Mouse (Mus musculus) R1 (cell line): ENCODE data around the gene Rbm20.
A peak's percentile ranks its signal among the peaks of the same experiment; 100 is the strongest.
"Not testable (repeated sequence)": the region's sequence is repeated elsewhere in the genome, so short reads cannot be mapped to it uniquely, and the experiment has no call there.

Source experiments
- DNase-seq: peaks from one replicate; pipeline ENCODE4 v3.0.0-alpha.2; 2018; ENCODE audit warnings: low read depth, low spot score

Rbm20 gene

DNA sequence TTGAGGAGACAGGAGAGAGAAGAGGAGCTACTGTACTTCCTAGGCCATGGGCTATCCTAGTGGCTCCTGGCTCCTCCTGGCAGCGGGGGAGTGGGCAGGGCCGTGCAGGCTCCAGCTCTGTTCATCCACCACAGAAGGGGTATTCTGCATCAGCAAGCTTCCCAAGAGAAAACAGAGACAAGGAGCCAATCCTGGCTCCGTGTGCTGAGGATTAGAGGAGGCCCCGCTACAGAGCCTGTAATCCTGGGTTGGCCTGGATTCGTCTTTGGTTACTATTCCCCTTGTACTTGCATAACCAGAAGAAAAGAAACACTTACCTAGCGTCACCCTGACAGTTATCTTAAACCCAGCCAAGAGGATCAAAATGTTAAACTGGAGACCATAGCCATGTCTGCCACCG, 112.5 kb downstream of the Rbm20 start:
- no peak for DNase-seq

DNA sequence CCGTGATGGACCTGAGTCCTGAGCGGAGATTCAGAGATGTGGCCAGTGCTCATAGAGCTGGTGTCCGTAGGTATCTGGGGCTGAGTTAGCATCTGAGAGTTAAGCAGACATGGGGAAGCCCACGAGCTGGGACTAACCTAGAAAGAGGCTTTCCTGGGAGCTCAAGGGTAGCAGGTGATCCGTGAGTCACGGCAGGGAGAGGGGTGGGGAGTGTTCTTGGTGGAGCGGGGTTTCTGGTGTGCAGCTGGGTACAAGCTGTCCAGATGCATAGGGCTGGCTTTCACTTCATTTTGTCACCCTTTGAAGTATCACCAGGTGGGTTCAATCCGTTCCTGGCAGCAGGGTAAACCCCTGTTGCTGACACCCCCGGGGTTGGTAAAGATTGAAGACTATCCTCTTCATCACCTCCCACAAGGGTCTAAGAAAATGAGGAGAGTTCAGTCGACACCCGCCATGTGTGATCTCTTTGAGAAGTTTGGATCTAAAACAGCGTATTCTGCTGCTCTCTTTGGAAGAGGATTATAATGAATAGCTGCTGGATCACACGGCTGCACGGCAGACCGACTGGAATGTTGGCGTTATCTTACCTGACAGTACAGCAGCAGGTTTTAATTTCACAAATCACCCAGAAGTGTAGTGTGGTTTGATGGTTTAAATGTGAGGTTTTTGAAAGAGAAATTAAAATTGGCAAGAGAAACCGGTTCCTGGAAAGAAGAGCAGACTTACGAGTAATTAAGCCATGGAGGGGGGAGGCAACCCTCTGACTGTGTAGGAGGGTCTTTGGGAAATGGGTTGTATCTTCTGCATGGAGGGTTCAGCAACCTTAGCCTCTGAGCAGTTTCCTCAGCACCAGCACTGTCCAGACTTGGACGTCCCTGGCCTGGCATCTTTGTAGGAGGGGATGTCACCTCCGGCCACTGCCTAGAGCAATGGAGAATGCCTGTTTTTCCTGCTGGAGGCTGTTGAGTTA, 114.9 kb downstream of the Rbm20 start:
- DNase-seq, result no peak

DNA sequence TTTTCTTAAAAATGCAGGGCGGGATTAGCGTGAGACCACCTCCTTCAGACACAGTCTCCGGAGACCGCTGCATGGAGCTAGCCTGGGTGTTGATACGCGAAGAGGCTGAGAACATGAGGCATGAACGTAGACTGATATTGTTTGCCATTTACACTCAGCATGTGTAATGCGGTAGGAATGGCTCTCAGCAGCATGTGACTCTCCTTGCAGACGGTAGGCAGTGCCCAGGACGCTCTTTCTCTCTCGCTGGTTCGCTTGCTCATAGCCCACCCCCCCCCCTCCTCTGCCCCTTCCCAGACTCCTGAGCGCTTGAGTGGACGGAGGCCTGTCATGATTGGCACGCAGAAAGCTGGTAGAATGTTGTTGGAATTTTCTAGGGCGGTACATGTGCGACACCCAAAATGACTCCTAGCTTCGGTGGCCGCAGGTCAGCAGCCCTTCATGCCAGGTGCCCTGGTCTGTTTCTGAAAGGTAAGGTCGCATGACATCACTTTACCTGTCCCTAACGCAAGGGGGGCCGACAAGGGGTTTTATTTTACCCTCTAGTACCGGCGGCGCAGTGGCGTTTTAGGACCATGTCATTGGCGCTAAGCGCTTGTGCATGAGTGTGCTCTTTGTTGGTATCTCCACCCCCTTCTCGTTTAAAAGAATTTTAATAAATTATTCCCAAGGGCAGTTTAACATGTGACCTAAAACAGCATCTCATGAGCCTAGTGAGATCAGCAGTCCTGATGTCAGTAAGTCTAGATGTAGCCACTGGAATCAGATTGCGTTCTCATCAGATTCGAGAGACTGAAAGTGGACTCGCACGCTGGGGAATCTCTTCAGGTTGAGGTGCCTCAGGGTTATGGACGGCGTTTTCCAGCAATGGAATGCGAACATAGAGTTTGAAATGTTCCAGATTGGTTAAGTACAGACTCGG, 116.1 kb downstream of the Rbm20 start:
- peak; percentile 43 for DNase-seq

DNA sequence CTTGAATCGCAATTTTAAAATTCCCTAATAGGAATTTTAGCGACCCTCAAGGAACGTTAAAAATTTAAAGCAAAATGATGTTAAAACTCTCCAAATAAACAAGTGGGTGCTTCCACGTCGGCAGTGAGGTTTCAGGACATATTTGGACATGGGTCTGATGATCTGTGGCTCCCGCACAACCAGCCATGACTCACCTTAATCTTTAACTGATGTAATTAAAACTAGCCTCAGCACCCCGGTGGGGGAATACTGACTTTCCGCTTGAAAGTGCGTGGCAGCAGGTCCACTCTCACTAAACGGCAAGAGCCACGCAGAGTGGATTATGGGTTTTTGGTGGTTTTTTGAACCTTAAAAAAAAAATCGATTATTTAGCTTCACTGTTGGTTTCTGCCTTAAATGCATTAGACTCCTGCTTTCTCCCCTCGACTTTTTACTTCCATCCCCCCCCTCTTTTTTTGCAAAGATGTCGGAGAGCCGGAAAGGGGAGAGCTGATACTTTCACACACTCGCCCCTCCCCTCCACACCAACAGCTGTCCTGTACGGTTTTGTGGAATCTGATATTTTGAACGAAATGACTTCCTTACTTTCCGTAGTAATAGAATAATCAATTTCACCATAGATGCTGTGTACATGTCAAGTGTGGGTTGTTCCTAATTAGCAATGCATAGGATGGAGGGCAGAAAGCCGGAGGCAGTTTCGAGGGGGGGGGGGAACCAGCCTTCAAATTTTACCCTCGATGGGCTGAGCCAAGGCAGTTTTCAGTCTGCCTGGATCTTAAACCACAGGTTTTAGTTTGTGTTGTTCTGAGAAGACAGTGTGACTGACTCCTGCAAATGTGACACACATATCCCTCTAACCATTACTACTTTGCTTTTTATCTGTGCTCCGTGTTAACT, 117.1 kb downstream of the Rbm20 start:
- DNase-seq, result no peak

DNA sequence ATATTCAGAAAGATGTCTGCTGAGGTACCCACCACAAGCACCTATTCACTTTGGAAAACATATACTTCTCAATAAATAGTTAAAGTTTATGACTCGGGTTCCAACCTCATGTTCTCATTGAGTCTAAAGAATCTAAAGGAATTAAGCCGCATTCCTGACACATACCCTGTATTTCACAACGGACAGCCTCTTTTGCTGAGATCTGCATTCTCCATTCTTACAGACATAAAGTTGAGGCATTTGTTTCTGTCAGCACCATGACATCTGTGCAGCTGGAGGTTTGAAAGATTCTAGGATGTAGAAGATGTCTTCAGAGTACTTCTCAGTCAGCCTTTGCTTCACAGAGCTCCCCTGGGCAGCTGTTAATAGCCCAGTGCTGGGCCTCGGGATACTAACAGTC, 117.9 kb downstream of the Rbm20 start:
- no peak for DNase-seq

DNA sequence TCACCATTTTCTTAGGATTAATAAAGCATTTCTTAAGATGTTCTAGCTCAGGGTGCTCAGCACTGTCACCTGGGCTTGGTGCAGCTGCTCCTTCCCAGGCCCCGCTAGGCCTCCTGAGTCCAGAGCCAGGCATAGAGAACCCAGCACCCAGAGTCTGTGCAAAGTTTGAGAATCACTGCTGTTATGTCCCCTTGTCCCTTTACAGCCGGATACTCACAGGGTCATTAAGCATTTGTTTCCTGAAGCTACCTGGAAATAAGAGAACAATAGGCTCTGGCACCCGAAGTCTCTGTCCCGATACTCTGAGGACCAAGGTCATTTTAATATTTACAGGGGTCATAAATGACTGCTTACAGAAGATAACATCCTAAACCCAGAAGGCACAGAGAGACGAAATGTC, 118.9 kb downstream of the Rbm20 start:
- DNase-seq, result no peak

DNA sequence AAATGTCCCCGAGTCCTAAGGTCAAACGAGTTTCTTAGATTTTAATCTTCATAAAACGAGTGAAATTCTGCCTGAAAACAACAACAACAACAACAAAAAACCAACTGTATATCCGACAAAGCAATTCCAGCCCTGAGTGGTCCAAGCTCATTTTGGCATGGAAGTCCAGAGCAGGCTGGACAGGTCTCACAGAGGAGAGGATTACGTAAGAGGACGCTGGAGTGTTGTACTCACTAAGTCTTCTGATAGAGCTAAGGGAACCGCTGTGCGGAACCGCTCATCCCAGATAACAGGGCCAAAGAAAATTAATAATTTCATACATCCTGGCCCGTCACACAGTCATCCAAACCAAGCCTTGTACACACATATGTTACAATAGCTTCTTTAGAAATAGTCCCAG, 120.7 kb downstream of the Rbm20 start:
- no peak for DNase-seq

DNA sequence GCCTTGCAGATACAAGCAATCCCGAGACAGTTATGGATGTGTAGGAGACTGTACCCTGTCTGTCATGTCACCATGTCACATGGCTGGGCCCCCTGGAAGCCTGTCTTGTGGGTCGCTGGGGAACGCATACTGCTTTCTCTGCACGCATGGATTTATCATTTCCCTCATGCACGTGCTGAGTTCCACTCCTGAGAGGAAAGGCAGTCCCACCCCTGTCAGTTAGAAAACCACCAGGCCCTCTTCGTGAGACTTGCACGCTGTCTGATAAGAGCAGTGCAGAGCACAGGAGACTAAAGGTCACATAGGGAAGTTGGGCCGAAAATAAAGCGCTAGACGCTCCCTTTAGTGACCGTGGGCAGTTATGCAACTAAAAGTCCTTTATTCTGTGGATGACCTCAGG, 122.8 kb downstream of the Rbm20 start:
- no peak for DNase-seq

DNA sequence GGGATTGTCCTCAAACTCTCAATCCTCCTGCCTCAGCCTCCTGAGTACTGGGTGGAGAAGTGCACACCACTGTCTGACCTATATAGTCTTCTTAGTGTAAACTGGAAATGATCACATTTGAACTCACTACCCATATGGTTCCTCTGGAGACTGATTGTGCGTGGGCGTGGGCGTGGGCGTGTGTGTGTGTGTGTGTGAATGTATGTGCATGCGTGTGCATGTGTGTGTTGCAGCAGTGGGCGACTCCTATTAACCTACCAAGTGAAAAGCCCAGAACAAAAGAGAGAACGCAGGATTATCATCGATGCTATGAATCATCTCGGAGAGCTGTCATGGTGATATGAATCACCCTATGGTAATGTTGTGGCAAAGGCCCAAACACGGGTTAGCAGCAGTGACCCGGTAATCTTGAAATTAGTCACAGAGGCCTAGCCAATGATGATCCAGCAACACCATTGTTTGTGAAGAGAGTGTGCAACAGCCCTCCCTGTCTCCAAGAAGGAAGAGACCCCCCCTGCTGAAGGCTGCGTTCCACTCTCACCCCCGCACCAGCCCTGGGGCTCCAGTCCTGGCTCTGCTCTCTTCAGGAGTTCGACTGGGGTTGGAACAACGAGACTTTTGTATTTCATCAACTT, 123.4 kb downstream of the Rbm20 start:
- DNase-seq, result no peak

DNA sequence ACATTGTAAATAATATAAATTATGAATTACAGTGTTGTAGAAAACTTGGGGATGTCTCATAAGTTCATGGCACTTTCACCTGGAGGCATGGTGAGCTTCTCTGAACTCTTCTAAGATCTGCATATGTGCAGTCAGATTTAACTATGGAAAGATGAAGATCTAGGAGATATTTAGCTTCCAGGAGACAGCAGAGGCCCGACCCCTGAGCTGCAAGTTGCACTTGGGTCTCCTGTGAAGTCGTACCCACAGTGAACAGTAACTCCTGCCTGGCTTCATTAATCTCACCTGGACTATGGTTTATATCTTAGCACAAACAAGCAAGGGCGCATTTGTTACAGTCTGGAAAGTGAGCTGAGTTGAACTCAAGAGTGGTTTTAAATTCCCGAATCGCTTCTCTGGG, 124.3 kb downstream of the Rbm20 start:
- DNase-seq, result no peak

DNA sequence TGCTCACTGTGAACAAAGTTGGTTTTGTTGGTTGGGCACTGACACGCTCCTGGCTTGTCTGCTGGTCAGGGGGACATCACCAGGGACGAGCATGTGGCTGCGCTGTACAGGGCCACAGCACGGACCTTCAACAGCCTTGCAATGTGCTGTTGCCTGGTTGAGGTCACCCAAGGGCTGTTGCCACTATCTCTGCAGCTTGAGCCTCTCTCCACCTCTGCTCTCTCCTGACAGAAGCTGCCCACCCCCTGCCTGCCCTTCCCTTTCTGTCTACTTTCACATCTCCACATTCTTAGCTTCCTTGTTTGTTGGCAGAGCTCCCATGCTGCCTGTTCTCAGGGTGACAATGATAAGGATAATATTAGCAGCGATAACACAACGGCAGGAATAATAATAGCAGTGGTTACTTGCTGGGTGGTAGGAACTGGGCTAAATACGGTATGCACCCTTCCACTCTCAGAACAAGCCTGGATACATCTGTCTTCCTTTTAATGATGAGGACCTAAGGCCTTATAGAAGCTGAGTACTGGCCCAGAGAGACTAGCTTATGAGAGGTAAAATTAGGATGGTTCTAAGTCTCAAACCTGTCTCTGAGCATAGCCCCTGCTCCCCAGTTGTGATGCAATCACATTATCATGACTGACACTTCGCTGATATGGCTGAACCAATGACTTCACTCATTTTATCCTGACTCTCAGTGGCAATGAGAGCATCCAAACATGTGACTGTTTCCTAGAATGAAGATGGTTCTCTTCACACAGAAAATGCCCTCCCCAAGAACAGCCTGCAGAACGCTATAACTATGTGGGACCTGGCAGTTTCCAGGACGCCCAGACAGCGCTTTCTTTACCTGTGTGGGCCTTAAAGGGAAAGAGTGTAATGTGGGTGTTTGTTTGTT, 124.9 kb downstream of the Rbm20 start:
- no peak for DNase-seq

DNA sequence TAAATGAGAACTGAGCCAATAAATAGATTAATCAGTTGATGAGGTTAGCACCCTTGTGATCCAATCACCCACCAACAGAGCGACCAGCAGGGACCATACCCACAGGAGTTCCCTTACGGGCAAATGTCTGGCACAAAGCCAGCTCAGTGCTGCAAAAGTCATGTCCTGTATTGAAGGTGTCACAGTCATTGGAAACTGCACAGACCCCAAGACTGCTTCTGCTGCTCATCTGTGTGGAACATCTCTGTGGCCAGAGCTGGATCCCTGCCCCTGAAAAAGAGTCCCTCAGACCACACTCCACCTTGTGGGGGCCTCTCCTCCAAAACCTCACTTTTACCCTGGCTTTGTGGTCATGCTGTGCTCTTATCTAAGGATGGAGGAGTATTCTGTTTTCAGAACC, 126.8 kb downstream of the Rbm20 start:
- DNase-seq, result no peak

DNA sequence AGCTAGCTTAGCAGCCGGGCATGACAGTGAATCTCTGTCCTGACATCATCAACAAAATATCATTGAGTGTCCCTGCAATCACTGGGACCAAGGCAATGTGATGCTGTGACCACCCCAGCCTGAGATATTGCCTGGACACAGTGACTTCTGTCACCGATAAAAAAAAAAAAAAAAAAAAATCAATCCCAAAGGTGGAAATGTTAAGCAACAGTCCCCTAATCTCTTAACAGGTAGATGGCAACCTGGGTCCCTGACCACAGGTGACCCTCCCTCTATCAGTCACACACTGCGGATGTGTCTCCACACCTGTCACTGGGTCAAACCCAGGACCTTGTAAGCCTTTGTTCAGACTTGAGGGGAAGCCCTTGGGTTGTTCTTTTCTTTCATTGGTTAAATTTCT, 128.0 kb downstream of the Rbm20 start:
- DNase-seq, result no peak

DNA sequence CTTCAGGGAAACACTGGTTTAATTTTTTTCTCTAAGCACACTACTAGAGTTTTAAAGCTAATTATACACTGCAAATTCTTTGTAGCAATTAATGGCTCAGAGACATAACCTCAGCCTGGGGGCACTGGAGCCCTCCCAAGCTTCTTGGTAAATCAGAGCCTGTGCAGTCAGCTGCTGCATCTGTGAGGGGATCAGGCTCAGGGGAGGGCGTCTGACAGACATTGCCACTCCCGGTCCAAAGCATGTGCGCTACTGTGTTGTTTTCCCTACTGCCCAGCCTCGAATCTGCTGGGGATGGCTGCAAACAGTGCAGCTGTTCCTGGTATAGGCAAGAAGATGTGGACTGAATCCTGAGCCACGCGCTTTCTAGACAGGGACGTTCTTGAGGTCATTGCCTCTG, 129.0 kb downstream of the Rbm20 start:
- DNase-seq, result no peak

DNA sequence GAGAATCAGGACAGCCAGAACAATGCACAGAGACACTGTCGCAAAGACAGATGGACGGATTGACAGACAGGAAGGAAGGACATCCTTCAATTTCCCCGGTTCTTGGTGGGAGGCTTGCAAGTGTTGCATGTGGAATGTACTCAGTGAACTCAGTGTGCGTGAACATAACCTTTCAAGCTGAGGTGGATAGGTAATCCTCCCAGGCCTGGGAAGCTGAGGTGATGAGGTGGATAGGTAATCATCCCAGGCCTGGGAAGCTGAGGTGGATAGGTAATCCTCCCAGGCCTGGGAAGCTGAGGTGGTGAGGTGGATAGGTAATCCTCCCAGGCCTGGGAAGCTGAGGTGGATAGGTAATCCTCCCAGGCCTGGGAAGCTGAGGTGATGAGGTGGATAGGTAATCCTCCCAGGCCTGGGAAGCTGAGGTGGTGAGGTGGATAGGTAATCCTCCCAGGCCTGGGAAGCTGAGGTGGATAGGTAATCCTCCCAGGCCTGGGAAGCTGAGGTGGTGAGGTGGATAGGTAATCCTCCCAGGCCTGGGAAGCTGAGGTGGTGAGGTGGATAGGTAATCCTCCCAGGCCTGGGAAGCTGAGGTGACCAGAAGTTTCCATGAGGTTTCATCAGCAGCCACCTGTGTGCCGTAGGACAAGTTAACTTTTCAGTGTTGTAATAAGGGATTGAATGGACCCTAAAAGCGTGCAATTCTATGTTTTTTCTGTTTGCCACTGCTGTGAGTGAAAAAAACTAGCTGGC, 129.6 kb downstream of the Rbm20 start:
- DNase-seq, result not testable (repeated sequence)

DNA sequence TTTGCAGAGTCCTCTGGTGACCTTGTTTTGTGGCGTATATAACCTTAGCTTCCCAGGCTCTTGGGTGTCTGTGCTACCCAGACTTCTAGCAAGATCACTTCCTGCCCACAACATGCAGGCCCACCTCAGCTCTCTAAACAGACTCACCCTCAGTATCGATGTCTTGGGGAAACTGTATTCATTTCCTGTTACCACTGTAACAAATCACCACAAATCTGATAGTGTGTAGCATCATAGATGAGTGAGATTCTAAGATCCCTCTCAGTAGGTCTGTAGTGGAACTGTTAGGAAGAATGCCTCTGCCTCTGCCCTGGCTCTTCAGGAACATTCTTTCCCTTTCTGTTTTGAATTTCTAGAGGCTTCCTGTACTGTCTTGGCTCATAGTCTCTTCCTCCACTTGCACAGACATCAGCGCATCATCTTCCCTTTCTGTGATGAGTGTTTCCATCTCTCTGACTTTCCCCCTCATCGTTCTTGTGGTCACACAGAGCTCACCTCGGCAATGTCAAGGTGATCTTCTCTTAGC, 130.2 kb downstream of the Rbm20 start:
- DNase-seq, result no peak

DNA sequence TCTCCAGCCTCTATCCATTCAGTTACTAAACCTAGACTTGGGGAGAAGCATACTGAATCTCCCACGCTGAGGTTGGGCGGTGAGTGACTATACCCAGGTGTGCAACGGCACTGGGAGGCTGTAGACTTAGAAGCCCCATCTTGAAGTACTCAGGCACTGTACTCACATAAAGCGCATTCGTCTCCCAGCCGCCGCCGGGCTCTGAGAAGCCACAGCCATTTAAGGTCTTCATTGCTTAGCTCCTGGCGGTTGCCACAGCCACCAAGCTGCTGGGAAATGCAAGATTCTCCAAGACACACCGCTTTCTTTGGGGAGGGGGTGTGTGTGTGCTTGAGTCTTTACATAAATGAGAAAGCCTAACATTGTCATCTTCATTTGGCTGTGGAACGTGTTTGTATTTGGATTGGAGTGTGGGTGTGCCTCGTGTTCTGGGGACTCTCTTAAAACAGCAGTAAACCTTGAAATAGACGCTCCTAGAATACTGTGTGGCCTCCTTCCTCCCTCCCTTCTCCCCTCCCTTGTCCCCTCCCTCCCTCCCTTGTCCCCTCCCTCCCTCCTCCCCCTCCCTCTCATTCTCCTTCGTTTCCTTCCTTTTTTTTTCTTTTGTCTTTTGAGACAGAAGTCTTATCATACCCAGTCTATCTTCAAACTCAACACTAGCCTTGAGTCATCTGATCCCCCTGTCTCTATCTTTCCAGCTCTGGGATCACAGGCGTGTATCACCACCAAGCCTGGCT, 131.1 kb downstream of the Rbm20 start:
- DNase-seq, result no peak

DNA sequence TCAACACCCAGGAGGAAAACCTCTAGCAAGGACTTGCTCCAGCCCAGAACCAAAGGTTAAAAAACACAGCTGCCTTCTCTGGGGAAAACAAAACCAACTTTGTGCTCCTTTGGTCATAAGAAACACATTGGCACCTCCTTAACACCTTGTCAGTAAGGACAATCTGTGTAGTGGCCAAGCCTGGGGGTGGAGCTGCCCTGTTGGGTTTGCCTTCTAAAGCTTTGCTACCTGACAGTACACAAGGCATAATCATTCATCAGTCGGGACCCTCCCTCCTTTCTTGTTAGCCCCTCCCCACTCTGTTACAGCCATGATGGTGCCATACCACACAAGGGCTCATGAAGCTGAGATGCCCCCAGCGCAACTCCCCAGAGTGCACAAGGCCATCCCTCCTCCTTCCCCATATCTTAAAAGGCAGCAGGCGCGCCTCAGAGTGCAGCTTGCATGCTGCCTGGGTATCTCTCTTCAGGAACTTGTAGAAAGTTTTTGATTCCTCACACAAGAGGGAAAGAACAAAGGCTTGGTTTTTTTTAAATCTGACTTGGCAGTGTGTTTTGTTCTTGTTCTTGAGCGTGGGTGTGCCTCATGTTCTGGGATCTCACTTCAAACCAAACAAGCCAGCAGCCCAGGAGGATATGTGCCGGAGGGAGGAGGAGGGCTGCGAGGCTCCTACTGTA, 132.2 kb downstream of the Rbm20 start:
- no peak for DNase-seq
